Mouse (Mus musculus) cerebellum, adult 11-12 months (tissue): ENCODE data around the gene Nectin1.
A peak's percentile ranks its signal among the peaks of the same experiment; 100 is the strongest.

Source experiments
- DNase-seq: peaks from one replicate; pipeline ENCODE4 v3.0.0; 2022

Gene Nectin1

GRCm38 (mm10) chr9:43808099-43808498, 64.3 kb downstream of the Nectin1 start:
- DNase-seq: no peak

DNA sequence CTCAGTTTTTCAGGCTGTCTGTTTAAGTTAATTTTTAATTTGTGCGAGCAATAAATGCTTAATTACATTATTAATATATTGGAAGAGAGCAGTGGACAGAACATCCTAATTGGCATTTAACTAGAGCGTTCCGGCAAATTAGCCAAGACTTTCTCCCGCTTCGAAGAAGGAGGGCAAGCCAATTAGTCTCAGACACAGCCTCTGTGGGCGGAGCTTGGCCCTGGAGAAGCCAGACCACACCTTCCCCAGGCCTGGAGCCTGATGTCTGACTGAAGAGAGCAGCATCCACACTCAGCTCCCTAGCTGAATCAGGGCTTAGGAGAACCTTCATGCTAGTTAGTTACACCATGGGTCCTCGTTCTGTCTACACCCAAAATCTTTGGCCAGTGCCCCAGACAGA, 64.8 kb downstream of the Nectin1 start:
- no peak for DNase-seq

DNA sequence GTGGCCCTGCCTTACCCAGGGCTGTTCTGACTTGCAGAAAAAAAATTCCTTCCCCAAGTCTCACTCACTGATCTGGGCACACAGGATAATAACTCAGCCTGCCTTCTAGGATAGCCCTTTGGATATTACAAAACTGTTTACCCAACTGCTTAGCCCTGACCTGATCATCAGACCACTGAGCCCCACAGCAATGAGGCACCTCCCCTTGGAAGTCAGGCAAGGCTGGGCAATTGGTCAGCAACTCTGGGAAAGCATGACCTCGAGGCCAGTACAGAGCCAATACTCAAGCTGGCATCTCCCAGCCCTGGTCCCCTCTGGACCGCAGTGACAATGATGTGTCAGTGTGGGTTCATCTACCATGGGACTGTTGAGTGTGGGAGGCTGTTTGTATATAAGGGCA, 69.4 kb downstream of the Nectin1 start:
- DNase-seq: no peak

DNA sequence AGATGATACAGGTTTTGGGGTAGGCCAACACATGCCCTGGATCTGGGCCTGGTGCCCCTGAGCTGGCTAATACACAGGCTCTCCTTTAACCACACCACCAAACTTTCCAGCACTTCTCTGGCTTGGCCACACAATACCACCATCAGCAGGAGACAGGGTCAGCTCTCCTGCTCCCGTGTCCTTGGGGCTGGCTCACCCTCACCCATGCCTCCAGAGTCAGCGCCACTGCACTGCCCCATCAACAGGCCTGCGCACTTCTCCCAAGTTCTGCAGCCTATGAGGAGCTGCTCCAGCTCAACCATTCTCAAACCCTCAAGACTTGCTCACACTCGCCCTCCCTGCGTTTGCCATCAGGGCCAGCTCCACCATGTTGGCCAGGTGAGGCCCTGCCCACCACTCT, 78.4 kb downstream of the Nectin1 start:
- DNase-seq: no peak

- DNase-seq: no peak
These were observed 81.4 kb downstream of the Nectin1 start for GRCm38 (mm10) chr9:43825178-43825577.

- no peak for DNase-seq
These were observed 82.9 kb downstream of the Nectin1 start for GRCm38 (mm10) chr9:43826558-43827253.

- DNase-seq: no peak
These were observed 83.8 kb downstream of the Nectin1 start for GRCm38 (mm10) chr9:43827593-43827992.

DNA sequence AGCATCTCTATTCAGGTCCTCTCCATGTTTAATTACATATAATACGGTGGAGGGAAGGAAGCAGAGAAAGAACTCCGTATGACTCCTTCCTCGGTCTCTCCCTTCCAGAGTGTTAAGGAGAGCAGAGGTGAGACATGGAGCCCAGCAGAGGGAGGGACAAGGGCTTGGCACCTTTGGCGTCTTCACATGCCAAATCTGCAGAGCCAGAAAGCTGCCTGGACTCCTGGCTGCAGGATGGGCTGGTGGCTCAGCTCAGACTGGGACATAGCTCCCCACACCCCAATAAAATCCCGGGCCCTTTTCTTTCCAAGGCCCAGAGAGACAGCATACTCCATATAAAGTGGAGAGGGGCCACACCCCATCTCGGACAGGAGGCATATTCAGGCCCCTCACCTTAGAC, 85.2 kb downstream of the Nectin1 start:
- DNase-seq: no peak

GRCm38 (mm10) chr9:43833232-43833631, 89.4 kb downstream of the Nectin1 start:
- no peak for DNase-seq

DNA sequence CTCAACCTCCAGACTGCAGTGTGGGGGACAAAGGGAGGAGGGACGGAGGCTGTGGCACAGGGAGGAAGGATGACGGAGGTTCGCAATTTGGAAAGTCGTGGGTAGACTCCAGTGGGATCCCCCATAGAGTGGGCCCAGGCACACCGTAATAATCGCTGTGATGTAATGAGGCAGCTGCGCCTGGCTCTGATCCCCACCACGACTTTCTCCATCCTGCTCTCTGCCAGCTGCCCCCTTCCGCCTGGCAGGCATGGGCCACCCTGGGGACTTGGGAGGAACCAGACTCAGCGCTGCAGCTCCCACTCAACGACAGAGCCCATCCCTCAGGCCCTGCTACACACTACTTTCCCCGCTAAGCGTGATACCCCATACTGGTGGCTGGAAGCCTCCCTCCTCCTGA, 90.5 kb downstream of the Nectin1 start:
- DNase-seq: no peak

DNA sequence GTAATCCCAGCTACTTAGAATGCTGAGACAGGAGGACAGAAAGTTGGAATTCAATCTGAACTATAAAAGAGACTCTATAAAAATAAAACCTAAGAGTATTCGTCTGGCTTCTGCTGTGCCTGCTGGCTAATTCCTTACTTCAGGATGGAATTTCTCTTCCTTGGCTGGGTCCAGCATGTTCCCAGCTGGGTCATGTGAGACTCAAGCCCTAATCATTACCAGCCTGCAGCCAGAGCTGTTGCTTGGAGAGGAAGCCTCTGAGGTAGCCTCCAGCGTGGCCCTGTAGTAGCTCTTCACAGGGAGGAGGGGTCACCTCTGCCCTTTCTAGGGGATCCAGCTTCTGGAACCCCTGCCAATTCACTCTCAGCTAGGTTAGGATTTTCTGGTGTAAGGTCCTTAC, 94.8 kb downstream of the Nectin1 start:
- DNase-seq: no peak

- DNase-seq: no peak
These were observed 99.3 kb downstream of the Nectin1 start for GRCm38 (mm10) chr9:43842921-43843577.

- no peak for DNase-seq
These were observed 99.9 kb downstream of the Nectin1 start for GRCm38 (mm10) chr9:43843711-43844127.

- DNase-seq: peak; percentile 24
These were observed 102.1 kb downstream of the Nectin1 start for GRCm38 (mm10) chr9:43845660-43846455.

GRCm38 (mm10) chr9:43847861-43848260, 104.1 kb downstream of the Nectin1 start:
- no peak for DNase-seq

GRCm38 (mm10) chr9:43850281-43850680, 106.5 kb downstream of the Nectin1 start:
- no peak for DNase-seq

GRCm38 (mm10) chr9:43851154-43851553, 107.4 kb downstream of the Nectin1 start:
- DNase-seq: no peak

DNA sequence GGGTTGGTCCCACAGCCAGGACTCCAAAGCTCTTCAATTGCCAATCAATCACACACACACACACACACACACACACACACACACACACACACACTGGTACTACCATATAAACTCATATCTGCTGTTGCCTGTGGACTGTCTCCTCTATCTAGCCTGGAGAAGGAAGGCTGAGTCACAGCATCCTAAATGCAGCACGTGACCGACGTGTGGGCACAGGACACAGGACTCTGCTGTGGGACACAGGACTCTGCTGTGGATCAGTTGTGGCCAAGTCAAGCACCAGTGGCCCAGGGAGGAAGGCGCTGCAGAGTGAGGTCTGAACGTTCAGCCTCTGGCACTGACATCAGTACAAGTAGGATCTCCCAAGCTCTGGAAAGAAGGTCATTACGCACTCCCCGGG, 112.1 kb downstream of the Nectin1 start:
- no peak for DNase-seq
